Mouse (Mus musculus) c-Kit-positive CD71-positive TER-119-positive erythroid progenitor cells, embryonic 14.5 days (primary cell): ENCODE results near the gene Tap2.

Experiments used
- DNase-seq: peaks from one replicate; pipeline ENCODE4 v3.0.0-alpha.2; 2013; ENCODE audit warnings: low spot score

Tap2 gene

DNA sequence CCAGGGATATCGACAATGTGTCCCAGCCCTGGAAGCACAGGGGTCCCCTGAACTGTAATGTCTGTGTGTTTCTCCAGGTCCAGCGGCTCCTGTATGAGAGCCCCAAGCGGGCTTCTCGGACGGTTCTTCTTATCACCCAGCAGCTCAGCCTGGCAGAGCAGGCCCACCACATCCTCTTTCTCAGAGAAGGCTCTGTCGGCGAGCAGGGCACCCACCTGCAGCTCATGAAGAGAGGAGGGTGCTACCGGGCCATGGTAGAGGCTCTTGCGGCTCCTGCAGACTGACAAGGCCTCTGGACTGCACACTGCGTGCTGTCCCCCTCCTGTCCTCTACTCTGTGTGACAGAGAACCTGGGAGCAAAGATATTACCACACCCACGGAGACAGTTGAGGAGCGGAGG lies 6.8 kb upstream of the Tap2 start:
- no peak for DNase-seq

DNA sequence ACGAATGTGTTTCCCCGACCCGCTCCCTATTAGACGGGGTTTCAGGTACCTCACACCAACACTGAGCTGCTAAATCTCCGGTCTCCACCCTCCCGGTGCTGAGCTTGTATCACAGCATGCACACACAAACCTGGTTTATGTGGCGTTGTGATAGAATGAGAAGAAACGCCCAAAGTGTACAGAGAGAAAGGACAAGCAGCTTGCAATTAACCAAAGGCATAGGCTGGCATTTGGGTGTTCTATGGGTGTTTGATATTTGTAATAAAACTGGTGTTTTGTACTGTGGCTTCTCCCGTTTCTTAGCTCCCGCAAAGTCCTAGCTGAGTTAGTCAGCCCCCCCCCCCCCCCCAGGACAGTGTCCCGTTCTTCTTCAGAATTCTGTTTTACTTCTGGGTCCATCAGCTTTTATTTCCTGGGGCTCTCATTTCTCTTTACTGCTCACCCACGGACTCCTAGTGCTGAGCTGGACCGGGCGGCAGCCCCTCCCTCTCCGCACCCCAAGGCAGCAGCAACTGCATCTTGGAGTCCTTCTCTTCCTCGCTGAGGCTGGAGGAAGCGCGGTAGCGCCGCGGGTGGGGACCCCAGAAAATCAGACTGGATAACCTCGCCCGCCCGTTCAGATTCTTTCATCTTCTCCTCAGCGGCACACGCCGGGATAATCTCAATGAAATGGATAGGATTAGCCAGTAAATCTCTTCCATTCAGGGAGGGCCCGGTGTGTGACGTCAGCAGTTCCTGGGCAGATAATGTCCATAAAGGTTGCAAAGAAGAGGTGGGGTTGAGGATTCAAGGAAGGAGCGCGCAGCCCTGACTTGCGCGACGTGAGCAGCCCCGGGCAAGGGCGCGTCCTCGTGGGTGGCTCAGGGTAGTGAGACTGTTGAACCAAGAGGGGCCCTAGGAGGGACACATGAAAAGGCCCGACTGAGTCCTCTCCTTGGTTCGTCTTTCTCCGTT lies 6.1 kb upstream of the Tap2 start, which contains the start of gene Psmb8:
TSS of gene Psmb8 (plus strand) at position 781 of the 954 bp plus-strand sequence.
- DNase-seq, result peak; percentile 44

DNA sequence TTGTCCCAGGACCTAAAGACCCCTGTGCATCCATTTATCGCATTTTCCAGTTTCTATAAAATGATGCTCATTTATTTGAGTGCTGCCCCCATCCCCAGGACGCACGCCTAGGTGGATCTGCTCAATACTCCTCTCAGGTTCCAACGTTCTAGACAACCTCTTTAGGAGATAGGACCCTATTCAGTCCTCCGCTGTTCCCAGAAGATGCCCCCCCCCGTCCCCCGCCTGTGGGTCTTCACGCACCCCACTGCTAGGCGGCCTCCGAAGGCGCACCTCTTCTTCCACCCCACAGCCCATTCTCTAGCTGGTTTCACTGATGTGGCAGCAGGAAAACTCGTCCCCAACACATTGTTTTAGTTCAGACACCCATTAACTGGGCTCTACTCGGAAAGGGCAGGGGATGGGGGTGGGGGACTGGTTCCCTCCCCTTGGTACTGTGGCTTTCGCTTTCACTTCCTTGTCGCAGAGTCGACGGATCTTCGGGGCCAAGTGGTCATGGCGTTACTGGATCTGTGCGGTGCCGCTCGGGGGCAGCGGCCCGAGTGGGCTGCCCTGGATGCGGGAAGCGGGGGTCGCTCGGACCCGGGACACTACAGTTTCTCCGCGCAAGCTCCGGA lies 5.3 kb upstream of the Tap2 start:
- no peak for DNase-seq

- no peak for DNase-seq
Observed at GRCm38 (mm10) chr17:34198521-34198912, 4.8 kb upstream of the Tap2 start.

GRCm38 (mm10) chr17:34199050-34199619 lies 4.2 kb upstream of the Tap2 start:
- no peak for DNase-seq

GRCm38 (mm10) chr17:34200047-34200446 lies 3.3 kb upstream of the Tap2 start:
- no peak for DNase-seq

GRCm38 (mm10) chr17:34200772-34201505 lies 2.4 kb upstream of the Tap2 start:
- no peak for DNase-seq

DNA sequence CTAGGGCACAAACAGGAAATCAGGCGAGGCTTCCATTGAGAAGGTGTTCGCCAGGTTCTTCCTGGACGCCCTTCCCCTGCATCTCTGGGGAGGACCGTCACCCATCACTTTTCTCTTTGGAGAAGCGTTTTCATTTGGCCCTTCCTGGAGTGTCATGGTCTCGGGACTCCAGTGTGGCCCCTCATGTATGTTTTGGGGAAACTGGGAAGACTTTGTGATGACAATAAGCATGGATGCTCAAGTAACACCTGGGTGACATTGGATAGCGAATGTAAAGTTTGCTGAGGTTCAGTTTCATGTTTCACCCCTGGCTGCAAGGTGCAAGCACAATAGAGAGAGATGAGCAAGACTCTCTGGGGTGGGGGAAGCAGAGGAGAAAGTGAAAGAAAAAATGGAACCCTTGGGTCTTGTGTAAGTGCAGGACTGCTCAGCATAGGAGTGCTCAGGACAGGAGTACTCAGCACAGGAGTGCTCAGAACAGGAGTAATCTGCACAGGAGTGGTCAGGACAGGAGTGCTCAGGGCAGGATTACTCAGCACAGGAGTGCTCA lies 1.7 kb upstream of the Tap2 start:
- no peak for DNase-seq

GRCm38 (mm10) chr17:34202760-34203442 lies 426 bp upstream of the Tap2 start:
- no peak for DNase-seq

DNA sequence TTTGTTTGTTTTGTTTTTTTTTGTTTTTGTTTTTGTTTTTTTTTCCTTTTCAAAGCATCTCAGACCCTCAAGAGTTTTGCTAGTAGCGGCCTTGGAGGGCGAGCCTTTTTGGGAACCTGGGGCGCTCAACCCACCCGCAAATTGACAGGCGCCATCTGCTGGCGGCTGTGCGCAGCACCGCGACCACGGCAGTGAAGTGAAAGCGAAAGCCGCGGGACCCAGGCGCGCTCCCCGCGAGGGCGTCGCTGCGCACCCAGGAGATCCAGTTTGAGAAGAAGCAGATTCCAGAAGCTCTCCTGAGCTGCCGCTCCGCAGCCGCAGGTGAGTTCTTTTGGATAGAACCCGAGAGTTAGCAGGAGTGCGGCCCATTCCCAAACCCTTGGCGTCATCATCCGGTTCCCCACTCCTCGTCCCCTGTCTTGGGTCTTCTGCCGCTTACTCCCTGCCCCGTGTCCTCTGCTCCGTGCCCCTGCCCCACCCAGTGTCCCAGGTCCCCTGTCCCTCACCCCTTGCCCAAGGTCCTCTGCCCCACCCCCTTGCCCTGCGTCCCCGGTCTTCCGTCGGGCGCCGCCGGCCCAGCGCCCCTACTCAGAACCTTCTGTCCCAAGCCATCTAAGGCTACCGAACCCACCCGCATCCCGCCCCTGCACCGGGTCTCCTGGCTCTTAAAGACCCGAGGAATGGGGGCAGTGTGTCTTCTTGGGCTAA lies 1.1 kb downstream of the Tap2 start:
- peak; percentile 78 for DNase-seq

GRCm38 (mm10) chr17:34205021-34205745 lies 1.9 kb downstream of the Tap2 start:
- DNase-seq, result no peak

DNA sequence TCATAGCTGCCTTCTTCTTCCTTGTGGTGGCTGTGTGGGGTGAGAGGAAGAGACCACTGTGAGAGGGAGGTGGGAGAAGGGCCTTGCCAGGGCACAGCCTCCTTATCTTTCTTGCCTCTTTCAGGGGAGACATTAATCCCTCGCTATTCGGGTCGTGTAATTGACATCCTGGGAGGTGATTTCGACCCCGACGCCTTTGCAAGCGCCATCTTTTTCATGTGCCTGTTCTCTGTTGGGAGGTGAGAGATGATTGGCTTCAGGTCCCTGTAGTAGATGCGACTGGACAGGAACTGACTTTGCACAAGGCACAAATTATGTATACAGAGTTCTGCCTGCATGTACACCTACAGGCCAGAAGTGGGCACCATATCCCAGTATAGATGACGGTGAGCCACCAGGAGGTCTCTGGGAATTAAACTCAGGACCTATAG lies 2.4 kb downstream of the Tap2 start:
- DNase-seq, result peak; percentile 65

GRCm38 (mm10) chr17:34206731-34207130 lies 3.4 kb downstream of the Tap2 start:
- DNase-seq, result no peak

DNA sequence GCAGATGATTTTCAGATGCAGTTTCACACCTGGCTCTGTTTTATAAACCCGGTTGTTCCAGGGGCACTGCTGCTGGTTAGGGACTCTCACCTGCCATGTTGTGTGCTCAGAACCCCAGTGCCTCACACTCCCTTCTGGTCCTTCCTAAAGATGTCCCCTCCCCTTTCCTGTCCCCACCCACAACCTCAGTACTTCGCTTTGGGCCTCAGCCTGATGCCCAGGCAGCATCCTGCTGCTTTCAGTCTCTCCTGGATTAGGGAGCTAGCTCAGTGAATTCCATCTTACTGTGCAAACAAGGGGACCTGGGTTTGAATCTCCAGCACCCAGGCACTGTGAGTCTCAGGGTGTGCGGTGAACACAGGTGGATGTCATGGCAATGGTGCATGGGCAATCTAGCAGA lies 4.1 kb downstream of the Tap2 start:
- DNase-seq, result no peak

DNA sequence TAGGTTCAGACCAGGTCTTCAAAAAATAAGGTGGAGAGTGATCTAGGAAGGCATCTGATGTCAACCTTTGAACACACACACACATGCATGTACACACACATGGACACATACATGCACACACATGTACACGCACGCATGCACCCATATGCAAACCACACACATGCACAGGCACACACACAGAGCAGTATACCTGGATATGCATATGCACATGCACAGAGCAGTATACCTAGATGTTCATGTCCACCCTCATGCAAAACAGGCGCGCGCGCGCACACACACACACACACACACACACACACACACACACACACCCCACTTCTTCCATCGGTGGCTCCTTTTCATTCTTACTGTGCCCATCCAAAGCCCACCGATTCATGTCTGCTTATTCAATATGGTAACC lies 4.5 kb downstream of the Tap2 start:
- no peak for DNase-seq

- no peak for DNase-seq
Observed at GRCm38 (mm10) chr17:34208421-34208820, 5.1 kb downstream of the Tap2 start.

DNA sequence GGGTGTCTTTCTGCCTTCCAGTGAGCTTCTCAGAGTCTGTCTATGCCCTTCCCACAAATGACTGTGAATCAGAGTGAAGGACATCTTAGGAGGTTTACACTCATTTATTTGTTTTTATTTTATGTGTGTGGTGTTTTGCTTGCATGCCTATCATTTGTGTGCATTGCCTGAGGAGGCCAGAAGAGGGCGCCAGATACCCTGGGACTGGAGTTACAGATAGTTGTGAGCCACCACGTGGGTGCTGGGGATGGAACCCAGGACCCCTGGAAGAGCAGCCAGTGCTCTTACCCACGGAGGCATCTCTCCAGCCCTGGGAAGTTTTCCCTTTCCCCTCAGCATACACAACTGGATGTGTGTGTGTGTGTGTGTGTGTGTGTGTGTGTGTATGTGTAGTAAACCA lies 6.4 kb downstream of the Tap2 start:
- DNase-seq, result no peak

GRCm38 (mm10) chr17:34210599-34210998 lies 7.3 kb downstream of the Tap2 start:
- peak; percentile 52 for DNase-seq

DNA sequence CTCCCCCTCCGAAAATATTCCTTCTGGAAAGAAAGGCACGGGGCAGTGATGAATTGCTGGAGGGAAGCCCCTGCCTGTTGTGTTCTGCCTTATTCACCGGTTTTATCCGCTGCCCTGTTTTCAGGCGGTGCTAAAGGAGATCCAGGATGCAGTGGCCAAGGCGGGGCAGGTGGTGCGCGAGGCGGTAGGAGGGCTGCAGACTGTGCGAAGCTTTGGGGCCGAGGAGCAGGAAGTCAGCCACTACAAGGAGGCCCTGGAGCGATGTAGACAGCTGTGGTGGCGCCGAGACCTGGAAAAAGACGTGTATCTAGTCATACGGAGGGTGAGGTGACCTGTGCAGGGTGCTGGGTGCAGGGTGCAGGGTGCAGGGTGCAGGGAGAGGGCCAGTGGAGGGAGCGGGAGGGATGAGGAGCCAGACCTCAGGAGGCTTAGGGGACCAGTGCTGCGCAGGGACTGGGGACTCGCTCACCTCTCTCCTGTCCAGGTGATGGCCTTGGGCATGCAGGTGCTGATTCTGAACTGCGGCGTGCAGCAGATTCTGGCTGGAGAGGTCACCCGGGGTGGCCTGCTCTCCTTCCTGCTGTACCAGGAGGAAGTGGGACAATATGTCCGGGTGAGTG lies 8.5 kb downstream of the Tap2 start:
- no peak for DNase-seq

DNA sequence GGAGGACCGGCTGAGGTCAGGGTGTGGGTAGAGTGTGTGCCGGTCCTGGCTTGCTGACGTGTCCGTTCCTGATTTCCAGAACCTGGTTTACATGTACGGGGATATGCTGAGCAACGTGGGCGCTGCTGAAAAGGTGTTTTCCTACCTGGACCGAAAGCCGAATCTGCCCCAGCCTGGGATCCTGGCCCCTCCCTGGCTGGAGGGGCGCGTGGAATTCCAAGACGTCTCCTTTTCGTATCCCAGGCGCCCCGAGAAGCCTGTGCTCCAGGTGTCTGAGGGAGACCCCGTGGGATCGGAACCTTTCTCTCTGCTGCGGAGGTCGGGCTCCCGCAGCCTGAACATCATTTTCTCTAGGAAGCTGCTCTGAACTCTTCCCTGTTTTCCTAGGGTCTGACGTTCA lies 10.6 kb downstream of the Tap2 start:
- DNase-seq, result no peak
